Mouse (Mus musculus) adrenal gland, postnatal 14 days (tissue): ENCODE measurements around the gene Mog. TPM values are rescaled to one million over a fixed set of nuclear protein-coding genes. Genes with fewer than 3 reads are reported as not detected.

ENCODE experiments used
- DNase-seq: peaks from one replicate; pipeline ENCODE4 v3.0.0; 2021; ENCODE audit warnings: mixed read lengths
- long read RNA-seq, 2 experiments: library from polyadenylated mRNA; stranded (forward); transcript quantifications; one replicate each; pipeline ENCODE4 v2.0.0; 2021
- total RNA-seq: library from RNA; stranded (reverse); gene quantifications from 2 replicates; pipeline ENCODE4 v1.2.3, GENCODE M21; 2021

Mog gene
- total RNA-seq: not detected in 2 replicates
- long read RNA-seq, experiment 1: 0 reads
- long read RNA-seq, experiment 2: 0 reads

- no peak for DNase-seq
These were observed at the start of gene Mog for GRCm38 (mm10) chr17:37022628-37023576. Mog (minus strand) TSS chr17:37023398.

- DNase-seq: no peak
These were observed 49.6 kb upstream of the Mog start for GRCm38 (mm10) chr17:37072730-37073276.

- no peak for DNase-seq
These were observed 49.0 kb upstream of the Mog start for GRCm38 (mm10) chr17:37072080-37072729.

GRCm38 (mm10) chr17:37070121-37070520, 46.9 kb upstream of the Mog start:
- DNase-seq: no peak

GRCm38 (mm10) chr17:37067861-37068260, 44.7 kb upstream of the Mog start:
- no peak for DNase-seq

- no peak for DNase-seq
These were observed 42.8 kb upstream of the Mog start for GRCm38 (mm10) chr17:37065993-37066392.

- DNase-seq: no peak
These were observed 40.7 kb upstream of the Mog start for GRCm38 (mm10) chr17:37063686-37064495.

- no peak for DNase-seq
These were observed 39.9 kb upstream of the Mog start for GRCm38 (mm10) chr17:37063063-37063462.

GRCm38 (mm10) chr17:37062101-37062641, 39.0 kb upstream of the Mog start:
- DNase-seq: no peak

- no peak for DNase-seq
These were observed 38.2 kb upstream of the Mog start for GRCm38 (mm10) chr17:37061435-37061834.

- no peak for DNase-seq
These were observed 33.8 kb upstream of the Mog start for GRCm38 (mm10) chr17:37056957-37057356.

GRCm38 (mm10) chr17:37051745-37052144, 28.5 kb upstream of the Mog start:
- DNase-seq: no peak

GRCm38 (mm10) chr17:37050876-37051275, 27.7 kb upstream of the Mog start:
- DNase-seq: no peak

- DNase-seq: peak; percentile 83
These were observed 27.2 kb upstream of the Mog start for GRCm38 (mm10) chr17:37050399-37050798.

GRCm38 (mm10) chr17:37049570-37050310, 26.5 kb upstream of the Mog start:
- DNase-seq: peak; percentile 79

- DNase-seq: no peak
These were observed 25.2 kb upstream of the Mog start for GRCm38 (mm10) chr17:37048383-37048782.

GRCm38 (mm10) chr17:37047981-37048380, 24.8 kb upstream of the Mog start:
- DNase-seq: no peak

- DNase-seq: no peak
These were observed 24.3 kb upstream of the Mog start for GRCm38 (mm10) chr17:37047332-37047976.

- peak; percentile 65 for DNase-seq
These were observed 23.3 kb upstream of the Mog start for GRCm38 (mm10) chr17:37046312-37047112.
